Mouse (Mus musculus): Measurements from ENCODE around the gene Ceacam15. TPM values are rescaled to one million over a fixed set of nuclear protein-coding genes. Genes with fewer than 3 reads are reported as not detected.
"Not testable (repeated sequence)": the region's sequence is repeated elsewhere in the genome, so short reads cannot be mapped to it uniquely, and the experiment has no call there.

Ceacam15 gene
- not detected in 2 replicates for polyA plus RNA-seq (2014; fragmentation: Nextera tagmentation; extraction: Ambion mirVana)

- no peaks in the 10 kb centered on the region for H3K4me1 ChIP-seq (ENCODE audit: control insufficient read depth, insufficient read depth, low read length)
- DNase-seq (ENCODE audit: low spot score) (no peak), ATAC-seq (ENCODE audit: insufficient number of reproducible peaks, low FRiP score, low TSS enrichment, low read depth) (no peak)
- 52% methylated on average over 1 of the region's 1 CpGs for WGBS
- H3K4me2 ChIP-seq (ENCODE audit: low read depth, severe bottlenecking): no peak within 1 kb of the TSS
- no peaks in the 10 kb centered on the region for H3K27me3 ChIP-seq (ENCODE audit: control insufficient read depth, insufficient read depth, low read length)
- no peaks in the 10 kb centered on the region for H3K36me3 ChIP-seq (ENCODE audit: control insufficient read depth, insufficient read depth, low read length)
- no peak within 1 kb of the TSS for H3K4me3 ChIP-seq (ENCODE audit: low read depth, low read length)
- no peaks in the 10 kb centered on the region for H3K9me3 ChIP-seq (ENCODE audit: control insufficient read depth, low read length)
- no peak within 1 kb of the TSS for H3K27ac ChIP-seq (replicated peaks; ENCODE audit: low read depth, low read length)
- no peak within 1 kb of the TSS for H3K9ac ChIP-seq (ENCODE audit: low read length)
Measured at GRCm38 (mm10) chr7:16675605-16676004, at the start of gene Ceacam15. Gene Ceacam15 (minus strand): TSS chr7:16675705.

- not testable (repeated sequence) for DNase-seq (ENCODE audit: low spot score); H3K27me3 ChIP-seq (ENCODE audit: control insufficient read depth, insufficient read depth, low read length); H3K4me3 ChIP-seq (ENCODE audit: low read depth, low read length); H3K9me3 ChIP-seq (ENCODE audit: control insufficient read depth, low read length); H3K27ac ChIP-seq (replicated peaks; ENCODE audit: low read depth, low read length); H3K36me3 ChIP-seq (ENCODE audit: control insufficient read depth, insufficient read depth, low read length); H3K9ac ChIP-seq (ENCODE audit: low read length); H3K4me2 ChIP-seq (ENCODE audit: low read depth, severe bottlenecking); ATAC-seq (ENCODE audit: insufficient number of reproducible peaks, low FRiP score, low TSS enrichment, low read depth); H3K4me1 ChIP-seq (ENCODE audit: control insufficient read depth, insufficient read depth, low read length)
- WGBS: 75% methylated on average over 3 of the region's 3 CpGs
Measured at GRCm38 (mm10) chr7:16722490-16722889, 47.0 kb upstream of the Ceacam15 start.

GRCm38 (mm10) chr7:16721629-16722028 is 46.1 kb upstream of the Ceacam15 start, which contains the start of gene Ceacam9:
Gene Ceacam9 (plus strand): TSS chr7:16721929.
- no peak within 1 kb of the TSS for H3K27ac ChIP-seq (replicated peaks; ENCODE audit: low read depth, low read length)
- no peak within 1 kb of the TSS for H3K4me2 ChIP-seq (ENCODE audit: low read depth, severe bottlenecking)
- DNase-seq (ENCODE audit: low spot score) (no peak), ATAC-seq (ENCODE audit: insufficient number of reproducible peaks, low FRiP score, low TSS enrichment, low read depth) (no peak)
- WGBS: 69% methylated on average over 2 of the region's 2 CpGs
- H3K27me3 ChIP-seq (ENCODE audit: control insufficient read depth, insufficient read depth, low read length): no peaks in the 10 kb centered on the region
- H3K4me1 ChIP-seq (ENCODE audit: control insufficient read depth, insufficient read depth, low read length): no peaks in the 10 kb centered on the region
- no peak within 1 kb of the TSS for H3K9ac ChIP-seq (ENCODE audit: low read length)
- no peak within 1 kb of the TSS for H3K4me3 ChIP-seq (ENCODE audit: low read depth, low read length)
- no peaks in the 10 kb centered on the region for H3K9me3 ChIP-seq (ENCODE audit: control insufficient read depth, low read length)
- H3K36me3 ChIP-seq (ENCODE audit: control insufficient read depth, insufficient read depth, low read length): no peaks in the 10 kb centered on the region

GRCm38 (mm10) chr7:16716456-16717152 is 41.1 kb upstream of the Ceacam15 start:
- H3K4me1 ChIP-seq (ENCODE audit: control insufficient read depth, insufficient read depth, low read length); H3K4me3 ChIP-seq (ENCODE audit: low read depth, low read length); H3K9ac ChIP-seq (ENCODE audit: low read length); H3K27ac ChIP-seq (replicated peaks; ENCODE audit: low read depth, low read length); H3K27me3 ChIP-seq (ENCODE audit: control insufficient read depth, insufficient read depth, low read length); H3K4me2 ChIP-seq (ENCODE audit: low read depth, severe bottlenecking); DNase-seq (ENCODE audit: low spot score); H3K36me3 ChIP-seq (ENCODE audit: control insufficient read depth, insufficient read depth, low read length); ATAC-seq (ENCODE audit: insufficient number of reproducible peaks, low FRiP score, low TSS enrichment, low read depth); H3K9me3 ChIP-seq (ENCODE audit: control insufficient read depth, low read length): not testable (repeated sequence)
- 31% methylated on average over 7 of the region's 8 CpGs for WGBS

GRCm38 (mm10) chr7:16712633-16713415 is 37.3 kb upstream of the Ceacam15 start:
- H3K9me3 ChIP-seq (ENCODE audit: control insufficient read depth, low read length): no peaks in the 10 kb centered on the region
- no peaks in the 10 kb centered on the region for H3K36me3 ChIP-seq (ENCODE audit: control insufficient read depth, insufficient read depth, low read length)
- no peak overlapping the region for H3K4me3 ChIP-seq (ENCODE audit: low read depth, low read length)
- no peak for ATAC-seq (ENCODE audit: insufficient number of reproducible peaks, low FRiP score, low TSS enrichment, low read depth)
- WGBS: 76% methylated on average over 13 of the region's 13 CpGs
- no peak overlapping the region for H3K9ac ChIP-seq (ENCODE audit: low read length)
- H3K4me2 ChIP-seq (ENCODE audit: low read depth, severe bottlenecking): no peak overlapping the region
- no peak for DNase-seq (ENCODE audit: low spot score)
- no peaks in the 10 kb centered on the region for H3K4me1 ChIP-seq (ENCODE audit: control insufficient read depth, insufficient read depth, low read length)
- no peak overlapping the region for H3K27ac ChIP-seq (replicated peaks; ENCODE audit: low read depth, low read length)
- no peaks in the 10 kb centered on the region for H3K27me3 ChIP-seq (ENCODE audit: control insufficient read depth, insufficient read depth, low read length)

GRCm38 (mm10) chr7:16710604-16711003 is 35.1 kb upstream of the Ceacam15 start:
- no peak for DNase-seq (ENCODE audit: low spot score)
- WGBS: 78% methylated on average over 5 of the region's 5 CpGs

GRCm38 (mm10) chr7:16708244-16708643 is 32.7 kb upstream of the Ceacam15 start:
- ATAC-seq (ENCODE audit: insufficient number of reproducible peaks, low FRiP score, low TSS enrichment, low read depth): no peak
- 0 out of 2 replicates have a peak, but pooled peaks cover 4% of the 10 kb centered on the region for H3K4me1 ChIP-seq (ENCODE audit: control insufficient read depth, insufficient read depth, low read length)

More at GRCm38 (mm10) chr7:16710604-16711003, 35.1 kb upstream of the Ceacam15 start:
- no peak for ATAC-seq (ENCODE audit: insufficient number of reproducible peaks, low FRiP score, low TSS enrichment, low read depth)
- H3K9ac ChIP-seq (ENCODE audit: low read length): no peak overlapping the region
- no peaks in the 10 kb centered on the region for H3K9me3 ChIP-seq (ENCODE audit: control insufficient read depth, low read length)
- no peaks in the 10 kb centered on the region for H3K36me3 ChIP-seq (ENCODE audit: control insufficient read depth, insufficient read depth, low read length)
- H3K4me3 ChIP-seq (ENCODE audit: low read depth, low read length): no peak overlapping the region
- H3K4me1 ChIP-seq (ENCODE audit: control insufficient read depth, insufficient read depth, low read length): 0 out of 2 replicates have a peak, but pooled peaks cover 4% of the 10 kb centered on the region
- no peak overlapping the region for H3K4me2 ChIP-seq (ENCODE audit: low read depth, severe bottlenecking)
- H3K27ac ChIP-seq (replicated peaks; ENCODE audit: low read depth, low read length): no peak overlapping the region
- no peaks in the 10 kb centered on the region for H3K27me3 ChIP-seq (ENCODE audit: control insufficient read depth, insufficient read depth, low read length)

GRCm38 (mm10) chr7:16706385-16706784 is 30.9 kb upstream of the Ceacam15 start:
- H3K9me3 ChIP-seq (ENCODE audit: control insufficient read depth, low read length): no peaks in the 10 kb centered on the region
- 46% methylated on average over 9 of the region's 9 CpGs for WGBS
- ATAC-seq (ENCODE audit: insufficient number of reproducible peaks, low FRiP score, low TSS enrichment, low read depth) (no peak), DNase-seq (ENCODE audit: low spot score) (no peak)
- H3K27me3 ChIP-seq (ENCODE audit: control insufficient read depth, insufficient read depth, low read length): no peaks in the 10 kb centered on the region
- H3K4me3 ChIP-seq (ENCODE audit: low read depth, low read length): no peak overlapping the region
- H3K27ac ChIP-seq (replicated peaks; ENCODE audit: low read depth, low read length): no peak overlapping the region
- H3K9ac ChIP-seq (ENCODE audit: low read length): no peak overlapping the region
- H3K4me1 ChIP-seq (ENCODE audit: control insufficient read depth, insufficient read depth, low read length): 0 out of 2 replicates have a peak, but pooled peaks cover 4% of the 10 kb centered on the region
- no peaks in the 10 kb centered on the region for H3K36me3 ChIP-seq (ENCODE audit: control insufficient read depth, insufficient read depth, low read length)
- no peak overlapping the region for H3K4me2 ChIP-seq (ENCODE audit: low read depth, severe bottlenecking)

More at GRCm38 (mm10) chr7:16708244-16708643, 32.7 kb upstream of the Ceacam15 start:
- DNase-seq (ENCODE audit: low spot score): no peak
- H3K4me2 ChIP-seq (ENCODE audit: low read depth, severe bottlenecking): no peak overlapping the region
- no peak overlapping the region for H3K4me3 ChIP-seq (ENCODE audit: low read depth, low read length)
- no peak overlapping the region for H3K27ac ChIP-seq (replicated peaks; ENCODE audit: low read depth, low read length)
- 24% methylated on average over 9 of the region's 9 CpGs for WGBS
- no peaks in the 10 kb centered on the region for H3K36me3 ChIP-seq (ENCODE audit: control insufficient read depth, insufficient read depth, low read length)
- no peak overlapping the region for H3K9ac ChIP-seq (ENCODE audit: low read length)
- no peaks in the 10 kb centered on the region for H3K27me3 ChIP-seq (ENCODE audit: control insufficient read depth, insufficient read depth, low read length)
- no peaks in the 10 kb centered on the region for H3K9me3 ChIP-seq (ENCODE audit: control insufficient read depth, low read length)
